Mouse (Mus musculus): ENCODE measurements around the gene Tmem79.
"Not testable (repeated sequence)": the region's sequence is repeated elsewhere in the genome, so short reads cannot be mapped to it uniquely, and the experiment has no call there.

Tmem79 gene

GRCm38 (mm10) chr3:88336058-88337013 lies at the start of gene Tmem79, which contains the start of gene Smg5:
TSS of gene Tmem79 (minus strand) at chr3:88336148.
TSS of gene Smg5 (plus strand) at chr3:88336260.
- peak; percentile 93 for DNase-seq (ENCODE audit: low spot score)

GRCm38 (mm10) chr3:88384364-88384763 lies 48.4 kb upstream of the Tmem79 start, which contains the start of gene Bglap:
TSS of gene Bglap (minus strand) at chr3:88384464.
- no peak for DNase-seq (ENCODE audit: low spot score)

- DNase-seq (ENCODE audit: low spot score) = not testable (repeated sequence)
Observed at GRCm38 (mm10) chr3:88382383-88382782, 46.4 kb upstream of the Tmem79 start.

- DNase-seq (ENCODE audit: low spot score) = not testable (repeated sequence)
Observed at GRCm38 (mm10) chr3:88381389-88382315, 45.7 kb upstream of the Tmem79 start.

- not testable (repeated sequence) for DNase-seq (ENCODE audit: low spot score)
Observed at GRCm38 (mm10) chr3:88378599-88378998, 42.7 kb upstream of the Tmem79 start, which contains the start of gene Bglap2. TSS of gene Bglap2 (minus strand) at chr3:88378699.

GRCm38 (mm10) chr3:88376644-88377043 lies 40.7 kb upstream of the Tmem79 start:
- not testable (repeated sequence) for DNase-seq (ENCODE audit: low spot score)

GRCm38 (mm10) chr3:88375750-88376626 lies 40.0 kb upstream of the Tmem79 start:
- not testable (repeated sequence) for DNase-seq (ENCODE audit: low spot score)

- not testable (repeated sequence) for DNase-seq (ENCODE audit: low spot score)
Observed at GRCm38 (mm10) chr3:88372643-88373042, 36.7 kb upstream of the Tmem79 start, which contains the start of gene Bglap3. TSS of gene Bglap3 (minus strand) at chr3:88372743.

GRCm38 (mm10) chr3:88368511-88368910 lies 32.6 kb upstream of the Tmem79 start:
- not testable (repeated sequence) for DNase-seq (ENCODE audit: low spot score)

- not testable (repeated sequence) for DNase-seq (ENCODE audit: low spot score)
Observed at GRCm38 (mm10) chr3:88367517-88367916, 31.6 kb upstream of the Tmem79 start.

GRCm38 (mm10) chr3:88366830-88367428 lies 31.0 kb upstream of the Tmem79 start:
- DNase-seq (ENCODE audit: low spot score) = not testable (repeated sequence)

GRCm38 (mm10) chr3:88365705-88366361 lies 29.9 kb upstream of the Tmem79 start:
- no peak for DNase-seq (ENCODE audit: low spot score)

GRCm38 (mm10) chr3:88364337-88364736 lies 28.4 kb upstream of the Tmem79 start, which contains the start of gene Paqr6:
TSS of gene Paqr6 (plus strand) at chr3:88364584.
- DNase-seq (ENCODE audit: low spot score) = no peak

- DNase-seq (ENCODE audit: low spot score) = no peak
Observed at GRCm38 (mm10) chr3:88363700-88364099, 27.8 kb upstream of the Tmem79 start.

- no peak for DNase-seq (ENCODE audit: low spot score)
Observed at GRCm38 (mm10) chr3:88361612-88362313, 25.8 kb upstream of the Tmem79 start.

- no peak for DNase-seq (ENCODE audit: low spot score)
Observed at GRCm38 (mm10) chr3:88361096-88361495, 25.1 kb upstream of the Tmem79 start.

- DNase-seq (ENCODE audit: low spot score) = no peak
Observed at GRCm38 (mm10) chr3:88359989-88360388, 24.0 kb upstream of the Tmem79 start.

- DNase-seq (ENCODE audit: low spot score) = no peak
Observed at GRCm38 (mm10) chr3:88359584-88359983, 23.6 kb upstream of the Tmem79 start.

All from layer of hippocampus, adult 9-10 months (tissue).